Mouse (Mus musculus): ENCODE data around the gene 2210407C18Rik.

GRCm38 (mm10) chr11:58626146-58626545 lies 10.3 kb upstream of the 2210407C18Rik start:
- no peak for TF ChIP-seq EP300 (IDR thresholded peaks at IDR 0.05)
- TF ChIP-seq CTCF (IDR thresholded peaks at IDR 0.05), result no peak

Measured in lung, postnatal 0 days (tissue).